Mouse (Mus musculus): ENCODE data around the gene Mbnl2.

Mbnl2 gene

GRCm38 (mm10) chr14:120297833-120298232, 22.4 kb downstream of the Mbnl2 start:
- no peak for DNase-seq (ENCODE audit: low read depth, low spot score)

- DNase-seq (ENCODE audit: low read depth, low spot score): no peak
Observed at GRCm38 (mm10) chr14:120298439-120298838, 23.0 kb downstream of the Mbnl2 start.

GRCm38 (mm10) chr14:120299716-120300115, 24.2 kb downstream of the Mbnl2 start:
- no peak for DNase-seq (ENCODE audit: low read depth, low spot score)

GRCm38 (mm10) chr14:120300191-120300590, 24.7 kb downstream of the Mbnl2 start:
- DNase-seq (ENCODE audit: low read depth, low spot score): no peak

GRCm38 (mm10) chr14:120300814-120301213, 25.3 kb downstream of the Mbnl2 start:
- no peak for DNase-seq (ENCODE audit: low read depth, low spot score)

GRCm38 (mm10) chr14:120302913-120303548, 27.6 kb downstream of the Mbnl2 start:
- no peak for DNase-seq (ENCODE audit: low read depth, low spot score)

DNA sequence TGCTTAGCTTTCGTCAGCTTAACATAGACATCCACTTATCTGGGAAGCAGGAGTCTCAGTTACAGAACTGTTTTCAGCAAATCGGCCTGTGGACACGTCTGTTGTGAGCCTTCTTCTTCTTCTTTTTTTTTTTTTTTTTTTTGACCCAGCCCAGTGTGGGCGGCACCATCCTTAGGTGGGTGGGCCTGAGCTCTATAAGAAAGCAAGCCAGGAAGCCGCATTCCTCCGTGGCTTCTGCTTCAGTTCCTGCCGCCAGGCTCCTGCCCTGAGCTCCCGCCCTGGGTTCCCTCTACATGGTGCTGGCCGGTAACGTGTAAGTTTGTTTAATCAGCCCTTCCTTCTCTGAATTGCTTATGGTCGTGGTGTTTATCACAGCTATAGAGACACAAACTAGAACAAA, 30.8 kb downstream of the Mbnl2 start:
- no peak for DNase-seq (ENCODE audit: low read depth, low spot score)

GRCm38 (mm10) chr14:120307356-120307755, 31.9 kb downstream of the Mbnl2 start:
- no peak for DNase-seq (ENCODE audit: low read depth, low spot score)

DNA sequence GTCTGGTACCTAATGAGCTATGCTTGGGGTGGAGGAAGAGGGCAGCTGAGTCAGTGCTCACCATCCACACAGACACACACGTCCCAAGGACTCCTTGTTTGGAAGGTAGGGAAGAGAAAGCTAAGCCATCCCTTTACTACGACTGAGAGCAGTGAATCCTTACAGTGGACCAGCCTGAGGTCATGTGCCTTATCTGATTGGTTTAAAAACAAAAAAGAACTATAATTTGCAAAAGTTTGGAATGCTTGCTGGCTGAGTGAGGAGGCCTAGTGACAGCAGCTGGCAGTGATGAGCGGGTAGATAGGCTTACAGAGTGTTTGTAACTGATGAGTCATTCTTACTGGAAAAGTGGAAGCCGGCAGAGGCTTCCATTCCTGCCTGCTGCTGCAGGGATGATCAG, 32.5 kb downstream of the Mbnl2 start:
- DNase-seq (ENCODE audit: low read depth, low spot score): no peak

DNA sequence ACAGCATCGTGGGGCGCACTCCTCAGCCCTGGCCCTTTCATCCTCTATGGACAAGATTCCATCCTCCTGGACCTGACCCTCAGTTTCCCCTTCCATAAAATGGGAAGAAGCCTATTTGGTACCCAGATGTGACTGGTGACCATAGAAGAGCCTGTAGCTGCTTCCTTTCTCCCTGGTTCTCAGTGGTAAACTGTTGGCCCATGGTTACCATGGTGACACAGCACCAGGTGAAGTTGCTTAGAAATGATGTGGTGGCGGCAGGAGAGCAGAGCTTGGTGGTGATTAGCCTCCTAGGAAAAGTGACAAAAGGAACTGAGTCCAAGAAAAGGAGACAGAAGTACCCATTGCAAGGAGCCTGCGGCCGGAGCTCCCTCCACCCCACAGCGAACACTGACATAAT, 34.2 kb downstream of the Mbnl2 start:
- no peak for DNase-seq (ENCODE audit: low read depth, low spot score)

DNA sequence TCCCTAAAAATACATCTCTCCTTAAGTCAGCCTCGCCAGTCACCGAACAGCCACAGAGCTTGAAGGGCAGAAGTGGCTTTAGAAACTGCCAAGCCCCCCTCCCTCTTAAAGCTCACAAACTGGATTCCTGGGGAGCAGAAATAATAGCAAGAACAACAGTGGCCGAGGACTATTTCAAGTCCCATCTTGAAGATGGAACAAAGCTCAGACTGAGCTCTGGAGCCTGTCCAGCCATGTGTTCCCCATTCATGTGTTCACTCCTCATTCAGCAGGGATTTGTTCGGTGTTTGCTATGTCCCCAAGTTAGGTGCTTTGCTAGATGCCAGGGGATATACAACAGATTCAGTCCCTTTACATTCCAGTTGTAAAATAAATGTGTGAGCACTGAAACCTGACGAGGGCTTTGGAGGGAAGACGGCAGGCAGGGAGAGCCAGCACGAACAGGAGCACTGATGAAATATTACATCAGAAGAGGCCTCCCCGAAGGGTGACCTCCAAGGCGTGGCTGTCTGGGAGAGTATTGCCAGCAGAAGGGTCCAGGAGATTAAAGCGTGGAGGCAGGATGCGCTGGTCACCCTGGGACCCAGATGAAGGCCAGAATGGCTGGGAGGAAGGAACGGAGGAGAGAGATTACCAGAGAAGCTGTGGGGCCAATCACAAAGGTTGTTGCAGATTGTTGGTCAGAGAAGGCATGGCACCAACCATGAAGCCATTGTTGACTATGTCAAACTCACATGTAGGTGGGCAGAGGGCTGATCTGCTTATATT, 36.0 kb downstream of the Mbnl2 start:
- no peak for DNase-seq (ENCODE audit: low read depth, low spot score)

GRCm38 (mm10) chr14:120312661-120313406, 37.4 kb downstream of the Mbnl2 start:
- no peak for DNase-seq (ENCODE audit: low read depth, low spot score)

- no peak for DNase-seq (ENCODE audit: low read depth, low spot score)
Observed at GRCm38 (mm10) chr14:120313466-120313865, 38.0 kb downstream of the Mbnl2 start.

- DNase-seq (ENCODE audit: low read depth, low spot score): no peak
Observed at GRCm38 (mm10) chr14:120315721-120316120, 40.3 kb downstream of the Mbnl2 start.

GRCm38 (mm10) chr14:120318326-120318935, 43.0 kb downstream of the Mbnl2 start:
- DNase-seq (ENCODE audit: low read depth, low spot score): no peak

- DNase-seq (ENCODE audit: low read depth, low spot score): no peak
Observed at GRCm38 (mm10) chr14:120318974-120319731, 43.7 kb downstream of the Mbnl2 start.

DNA sequence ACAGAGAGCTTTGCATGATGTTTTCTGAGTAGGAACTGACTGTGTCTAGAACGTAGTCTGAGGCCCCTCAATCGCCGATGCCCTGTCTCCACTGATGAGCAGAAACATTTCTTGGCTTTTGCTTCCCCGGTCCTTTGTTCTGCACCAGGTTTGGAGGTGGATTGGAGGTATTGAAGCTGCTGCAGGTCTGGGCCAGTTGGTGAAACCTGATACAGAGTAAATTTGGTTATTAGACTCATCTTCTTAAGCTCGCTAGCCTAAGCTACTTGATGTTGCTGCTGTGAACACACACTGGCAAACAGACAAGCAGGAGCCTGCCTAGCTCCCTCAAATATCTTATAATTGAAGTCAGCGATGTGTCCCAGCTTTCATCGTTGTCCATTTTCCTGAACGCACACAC, 46.6 kb downstream of the Mbnl2 start:
- no peak for DNase-seq (ENCODE audit: low read depth, low spot score)

DNA sequence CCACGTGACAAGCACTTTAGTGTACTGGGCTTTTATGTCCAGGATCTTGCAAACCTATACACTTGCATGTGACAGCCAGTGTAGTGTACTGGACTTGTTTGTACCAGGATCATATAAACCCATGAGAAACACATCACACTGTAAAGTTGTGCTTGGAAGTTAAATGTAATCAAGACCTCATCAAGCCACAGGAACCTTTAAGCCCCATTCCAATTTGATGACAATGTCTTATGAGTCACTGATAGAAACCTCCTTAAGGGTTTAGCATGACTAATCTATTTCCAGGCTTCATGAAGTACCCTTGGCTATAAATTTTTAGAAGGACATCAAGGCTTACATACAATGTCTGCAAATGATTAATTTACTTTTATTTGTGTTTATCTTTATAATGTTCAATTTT, 47.6 kb downstream of the Mbnl2 start:
- DNase-seq (ENCODE audit: low read depth, low spot score): no peak

- no peak for DNase-seq (ENCODE audit: low read depth, low spot score)
Observed at GRCm38 (mm10) chr14:120324061-120324791, 48.8 kb downstream of the Mbnl2 start.

DNA sequence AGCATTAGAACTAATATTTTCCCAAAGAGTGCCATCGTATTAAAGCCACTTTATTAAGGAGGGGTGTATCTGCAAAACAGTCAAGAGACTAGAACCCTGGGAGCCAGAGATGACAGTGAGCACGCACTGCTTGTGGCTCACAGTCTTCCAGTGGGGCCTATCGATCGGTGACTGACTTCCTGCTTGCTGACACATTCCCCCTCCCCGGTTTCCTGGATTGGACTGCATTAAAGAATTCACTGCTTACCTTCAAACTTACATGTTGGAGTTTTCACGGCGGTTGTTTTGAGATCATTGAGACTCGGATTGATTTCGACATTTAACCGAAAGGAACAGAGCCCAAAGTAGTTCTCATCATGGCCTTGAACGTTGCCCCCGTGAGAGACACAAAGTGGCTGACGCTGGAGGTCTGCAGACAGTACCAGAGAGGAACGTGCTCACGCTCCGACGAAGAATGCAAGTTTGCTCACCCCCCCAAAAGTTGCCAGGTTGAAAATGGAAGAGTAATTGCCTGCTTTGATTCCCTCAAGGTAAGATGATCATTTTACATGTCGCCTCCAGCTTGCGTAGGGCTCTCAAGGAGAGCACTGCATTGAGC, 49.5 kb downstream of the Mbnl2 start:
- no peak for DNase-seq (ENCODE audit: low read depth, low spot score)
